Mouse (Mus musculus) heart, adult 11 months (tissue): ENCODE measurements around the gene Limch1.
A peak's percentile ranks its signal among the peaks of the same experiment; 100 is the strongest.

Experiments used
- DNase-seq: peaks from one replicate; pipeline ENCODE4 v3.0.0; 2022

Gene Limch1

DNA sequence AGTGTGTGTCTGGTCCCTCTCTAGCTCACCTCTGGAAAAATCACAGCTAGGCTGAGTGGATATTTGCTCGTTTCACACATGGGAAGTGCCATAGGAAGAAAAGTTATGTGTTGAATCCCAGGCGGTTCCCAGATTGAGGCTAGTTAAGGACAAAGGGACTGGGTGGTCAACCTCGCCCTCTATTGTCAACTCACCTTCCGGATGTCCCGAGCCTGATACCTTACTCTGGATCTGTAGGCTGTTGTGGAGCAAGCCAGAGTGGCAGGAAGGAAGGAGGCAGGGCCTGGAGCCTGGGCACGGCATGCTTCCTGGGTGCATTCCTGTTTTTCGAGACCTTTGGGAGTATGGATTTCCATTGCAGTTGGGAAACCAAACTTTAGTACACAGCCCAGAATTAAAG lies 243.9 kb downstream of the Limch1 start:
- DNase-seq, result peak; percentile 94

DNA sequence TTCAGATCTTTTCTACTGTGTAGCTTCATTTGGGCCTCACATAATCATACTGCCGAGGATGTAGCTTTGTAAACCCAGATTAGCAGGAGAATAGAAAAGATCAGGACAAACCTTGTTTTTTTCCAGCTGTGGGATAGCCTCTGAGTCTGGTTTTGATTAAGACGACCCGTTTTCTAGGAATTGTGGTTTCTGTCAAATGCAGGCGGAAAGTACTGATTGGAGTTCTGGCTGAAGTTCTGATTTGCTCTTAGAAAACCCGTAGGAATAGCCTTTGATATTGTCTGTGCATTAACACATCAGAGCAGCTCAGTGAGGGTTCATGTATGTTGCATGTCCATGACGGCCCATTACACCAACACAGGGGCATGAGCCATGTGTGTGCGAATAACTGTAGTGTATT lies 246.8 kb downstream of the Limch1 start:
- no peak for DNase-seq

- DNase-seq, result peak; percentile 64
Observed at GRCm38 (mm10) chr5:66993076-66993475, 247.4 kb downstream of the Limch1 start.

GRCm38 (mm10) chr5:66996124-66996523 lies 250.5 kb downstream of the Limch1 start:
- peak; percentile 56 for DNase-seq

DNA sequence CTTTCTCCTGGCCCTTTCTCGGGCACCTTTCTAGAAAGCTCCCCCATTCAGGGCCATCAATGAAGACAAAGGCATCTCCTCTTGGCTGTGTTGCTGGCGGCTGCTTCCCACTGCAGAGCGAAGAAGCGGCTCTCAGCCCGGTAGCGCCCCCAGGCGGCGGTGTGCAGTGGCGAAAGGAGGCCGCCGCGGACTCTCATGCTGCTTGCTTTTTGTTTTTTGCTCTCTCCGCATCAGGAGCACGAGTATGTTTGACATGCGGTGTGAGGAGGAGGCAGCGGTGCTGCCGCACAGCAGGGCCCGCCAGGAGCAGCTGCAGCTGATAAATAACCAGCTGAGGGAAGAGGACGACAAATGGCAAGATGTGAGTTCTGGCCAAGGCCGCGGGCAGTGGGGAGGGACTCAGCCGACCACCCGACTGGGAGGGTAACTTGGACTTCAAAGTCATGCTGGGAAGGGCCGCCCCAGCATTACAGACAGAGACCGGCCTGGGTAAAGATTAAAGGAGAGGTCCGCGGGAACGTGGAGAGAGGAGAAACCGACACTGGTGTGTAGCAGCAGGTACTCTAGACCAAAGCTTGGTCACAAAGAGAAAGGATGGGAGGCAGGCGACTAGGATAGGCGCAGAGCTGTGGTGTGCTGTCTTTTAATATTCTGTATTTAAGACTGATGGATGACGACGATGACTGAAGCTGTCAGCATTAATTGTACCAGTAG lies 251.4 kb downstream of the Limch1 start:
- peak; percentile 93 for DNase-seq

DNA sequence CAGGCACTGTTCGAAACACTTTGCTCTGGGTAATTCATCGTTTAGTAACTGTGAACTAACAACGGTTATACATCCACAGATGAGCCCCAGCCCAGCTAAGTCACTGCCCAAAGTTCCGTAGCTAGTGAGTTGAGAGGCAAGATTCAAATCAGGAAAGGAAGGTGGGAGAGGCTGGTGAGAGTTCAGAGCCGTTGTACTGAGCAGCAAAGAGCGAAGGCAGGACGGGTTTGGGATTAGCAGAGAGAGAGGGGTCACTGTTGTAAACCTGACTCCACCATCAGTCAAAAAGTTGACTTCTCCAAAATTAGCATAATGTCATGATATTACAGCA lies 251.9 kb downstream of the Limch1 start:
- DNase-seq, result no peak

DNA sequence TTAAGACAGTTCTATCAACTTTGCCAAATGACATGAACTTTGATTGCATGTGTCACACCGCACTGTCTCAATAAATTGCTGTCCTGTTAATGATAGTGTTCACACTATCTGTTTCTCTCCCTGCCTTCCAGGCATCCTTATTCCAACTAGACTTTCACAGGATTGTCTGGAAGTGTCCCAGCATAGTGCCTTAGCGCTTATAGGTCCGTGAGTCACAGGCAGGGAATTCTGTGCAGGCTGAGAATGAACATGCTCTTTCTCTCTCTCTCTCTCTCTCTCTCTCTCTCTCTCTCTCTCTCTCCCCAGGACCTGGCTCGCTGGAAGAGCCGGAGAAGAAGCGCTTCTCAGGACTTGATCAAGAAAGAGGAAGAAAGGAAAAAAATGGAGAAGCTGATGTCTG lies 252.7 kb downstream of the Limch1 start:
- DNase-seq, result peak; percentile 50

- DNase-seq, result peak; percentile 74
Observed at GRCm38 (mm10) chr5:67002346-67002745, 256.7 kb downstream of the Limch1 start.

GRCm38 (mm10) chr5:67004619-67005018 lies 259.0 kb downstream of the Limch1 start:
- DNase-seq, result peak; percentile 81

- peak; percentile 97 for DNase-seq
Observed at GRCm38 (mm10) chr5:67011043-67011870, 265.6 kb downstream of the Limch1 start.

DNA sequence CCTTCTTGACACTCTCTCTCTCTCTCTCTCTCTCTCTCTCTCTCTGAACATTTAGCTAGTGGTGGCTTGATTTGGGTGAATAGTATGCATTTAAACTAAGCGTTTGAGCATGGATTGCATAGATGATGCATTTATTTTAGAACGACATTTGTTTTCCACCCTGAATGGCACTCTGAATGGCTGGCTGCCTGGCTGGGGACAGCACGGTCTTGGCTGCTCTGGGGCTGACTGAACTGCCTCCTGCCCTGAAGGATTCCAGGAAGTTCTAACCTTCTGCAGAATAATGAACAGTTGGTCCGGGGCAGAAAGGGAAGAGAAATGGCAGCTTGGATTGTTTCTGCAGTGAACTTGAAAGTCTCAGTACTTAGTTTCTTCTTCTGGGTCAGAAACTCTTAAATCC lies 266.4 kb downstream of the Limch1 start:
- DNase-seq, result peak; percentile 87

DNA sequence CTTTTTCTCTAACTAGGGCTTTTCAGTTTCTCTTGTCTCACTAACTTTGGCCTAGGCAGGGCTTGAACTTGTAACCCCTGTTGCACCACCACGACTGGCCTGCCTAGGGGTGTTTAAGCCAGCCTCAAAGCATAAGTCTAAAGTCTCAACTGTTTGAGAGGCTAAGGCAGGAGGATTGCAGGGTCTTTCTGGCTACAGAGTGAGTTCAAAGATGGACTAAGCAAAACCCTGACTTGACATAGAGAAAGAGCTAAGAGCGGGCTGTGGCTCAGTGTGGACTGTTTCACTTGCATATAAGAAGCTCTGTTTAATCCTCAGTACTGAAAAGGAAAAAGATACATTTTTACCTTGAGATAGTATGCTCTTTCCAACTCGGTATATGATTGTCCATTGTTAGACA lies 268.3 kb downstream of the Limch1 start:
- DNase-seq, result peak; percentile 77

- DNase-seq, result peak; percentile 92
Observed at GRCm38 (mm10) chr5:67016450-67016849, 270.8 kb downstream of the Limch1 start.

DNA sequence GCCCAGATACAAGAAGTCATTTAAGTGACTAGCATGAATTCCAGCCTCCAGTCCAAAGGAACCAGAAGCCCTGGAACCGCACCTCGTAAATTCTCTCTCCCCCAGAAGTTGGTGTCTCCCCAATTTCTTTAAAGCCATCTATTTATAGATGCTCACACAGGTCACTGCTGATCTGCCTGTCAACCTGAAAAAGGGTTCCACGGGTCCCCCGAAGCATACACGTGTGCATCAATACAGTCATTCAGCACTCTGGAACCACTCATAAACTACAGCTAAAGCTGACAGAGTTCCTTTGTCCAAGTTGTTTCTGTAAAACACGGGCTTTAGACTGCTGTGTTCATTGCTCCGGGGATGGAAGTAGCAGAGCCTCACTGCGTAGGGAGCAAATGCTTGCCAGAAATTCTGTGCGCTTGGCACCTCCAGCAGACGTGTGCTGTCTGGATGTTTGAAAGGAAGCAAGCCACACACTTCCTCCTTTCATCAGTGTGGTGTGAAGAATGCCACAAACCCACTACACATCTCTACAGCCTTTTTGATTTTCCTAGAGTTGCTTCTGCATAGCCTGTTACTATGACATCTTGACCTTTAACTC lies 278.9 kb downstream of the Limch1 start:
- DNase-seq, result peak; percentile 77

GRCm38 (mm10) chr5:67025095-67025494 lies 279.5 kb downstream of the Limch1 start:
- peak; percentile 82 for DNase-seq

- peak; percentile 36 for DNase-seq
Observed at GRCm38 (mm10) chr5:67025581-67025980, 280.0 kb downstream of the Limch1 start.

DNA sequence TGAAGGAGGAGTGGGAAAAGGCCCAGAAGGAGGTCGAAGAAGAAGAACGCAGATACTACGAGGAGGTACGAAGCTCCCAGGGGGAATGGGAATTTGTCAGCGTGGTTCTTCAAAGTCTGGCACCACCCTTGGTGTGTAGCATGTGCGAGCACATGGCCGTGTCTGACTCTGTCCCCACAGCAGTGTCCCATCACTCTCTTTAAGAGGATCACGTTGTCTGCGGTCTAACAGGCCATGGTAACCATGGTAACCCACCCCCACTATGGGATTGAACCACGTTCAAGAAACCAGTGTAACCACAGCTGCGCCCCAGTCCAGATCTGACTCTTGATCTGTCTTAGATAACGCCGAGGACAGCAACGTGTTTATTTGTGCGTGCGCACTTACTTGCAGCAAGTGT lies 283.2 kb downstream of the Limch1 start:
- peak; percentile 78 for DNase-seq

GRCm38 (mm10) chr5:67029946-67030345 lies 284.3 kb downstream of the Limch1 start:
- DNase-seq, result peak; percentile 27

GRCm38 (mm10) chr5:67032601-67033000 lies 287.0 kb downstream of the Limch1 start:
- DNase-seq, result peak; percentile 66

DNA sequence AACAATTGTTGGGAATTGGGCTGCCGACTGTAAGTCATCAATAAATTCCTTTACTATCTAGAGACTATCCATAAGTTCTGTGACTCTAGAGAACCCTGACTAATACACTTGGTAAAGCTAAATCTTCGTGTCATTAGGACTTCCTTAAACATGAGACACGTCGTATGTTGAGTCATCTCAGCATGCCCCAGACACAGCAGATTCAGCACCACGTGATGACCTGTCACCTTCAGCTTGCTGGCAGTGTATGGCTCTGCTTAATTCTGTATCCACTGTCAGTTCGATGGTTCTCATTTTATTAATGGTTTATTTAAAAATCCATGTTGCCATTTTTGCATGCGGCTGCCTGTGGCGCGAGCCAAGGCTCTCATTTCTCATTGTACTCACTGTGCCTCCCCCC lies 298.3 kb downstream of the Limch1 start:
- peak; percentile 25 for DNase-seq

- DNase-seq, result peak; percentile 61
Observed at GRCm38 (mm10) chr5:67048003-67048402, 302.4 kb downstream of the Limch1 start.

- DNase-seq, result peak; percentile 43
Observed at GRCm38 (mm10) chr5:67057803-67058202, 312.2 kb downstream of the Limch1 start.

GRCm38 (mm10) chr5:67060519-67060918 lies 314.9 kb downstream of the Limch1 start:
- peak; percentile 44 for DNase-seq

GRCm38 (mm10) chr5:67063596-67063995 lies 318.0 kb downstream of the Limch1 start:
- DNase-seq, result peak; percentile 66
